Mouse (Mus musculus): ENCODE results near the gene Slc25a11.

DNA sequence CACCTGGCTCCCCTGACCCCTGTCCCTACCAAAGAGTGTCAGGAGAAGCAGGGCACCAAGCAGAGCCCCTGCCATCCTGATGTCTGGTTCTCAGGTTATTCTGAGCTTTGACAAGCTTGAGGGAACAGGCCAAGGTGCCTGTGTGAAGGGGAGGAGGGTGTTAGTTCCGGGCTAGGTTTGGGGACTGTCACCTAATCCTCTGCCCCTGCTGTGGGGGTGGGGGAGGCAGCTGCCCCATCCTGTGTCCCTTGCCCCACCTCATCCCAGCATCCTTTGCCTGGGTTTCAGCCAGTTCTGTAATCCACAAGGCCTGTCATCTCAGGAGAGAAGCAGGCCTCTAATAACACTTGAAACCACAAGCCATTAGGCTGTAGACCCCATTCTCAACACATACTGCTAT is 28.2 kb downstream of the Slc25a11 start, which contains the start of gene Chrne:
- TF ChIP-seq POLR2A (IDR thresholded peaks at IDR 0.05; ENCODE audit: control insufficient read depth, extremely low read depth, insufficient read depth, low read length, poor library complexity) = no peak
- TF ChIP-seq CTCF (IDR thresholded peaks at IDR 0.05; ENCODE audit: borderline replicate concordance, control insufficient read depth, extremely low read depth, insufficient read depth, low read length, poor library complexity) = no peak

Data from thymus, adult 2 months (tissue).